Mouse (Mus musculus): ENCODE results near the gene Pycr1.

The Pycr1 gene

GRCm38 (mm10) chr11:120612763-120613162 lies 30.8 kb downstream of the Pycr1 start:
- POLR2A ChIA-PET: interaction anchor here (0.5 to 28.4 kb wide), 31 partner anchors 9 to 241 kb away, joined by 3 to 947 read pairs (median 4); partner anchors contain the start of genes Pycr1 (in 2 of the 4), Sirt7 (in 2 of the 4), Alyref (in 1 of the 4) and Anapc11 (in 1 of the 4)
- CTCF ChIA-PET: interaction anchor here (0.5 to 3.3 kb wide), 38 partner anchors 9 to 237 kb away, joined by 3 to 19 read pairs (median 4); partner anchors contain the start of genes Sirt7 (in 2 of the 4), Cenpx (in 1 of the 4), Lrrc45 (in 1 of the 4) and Mafg (in 1 of the 4)

DNA sequence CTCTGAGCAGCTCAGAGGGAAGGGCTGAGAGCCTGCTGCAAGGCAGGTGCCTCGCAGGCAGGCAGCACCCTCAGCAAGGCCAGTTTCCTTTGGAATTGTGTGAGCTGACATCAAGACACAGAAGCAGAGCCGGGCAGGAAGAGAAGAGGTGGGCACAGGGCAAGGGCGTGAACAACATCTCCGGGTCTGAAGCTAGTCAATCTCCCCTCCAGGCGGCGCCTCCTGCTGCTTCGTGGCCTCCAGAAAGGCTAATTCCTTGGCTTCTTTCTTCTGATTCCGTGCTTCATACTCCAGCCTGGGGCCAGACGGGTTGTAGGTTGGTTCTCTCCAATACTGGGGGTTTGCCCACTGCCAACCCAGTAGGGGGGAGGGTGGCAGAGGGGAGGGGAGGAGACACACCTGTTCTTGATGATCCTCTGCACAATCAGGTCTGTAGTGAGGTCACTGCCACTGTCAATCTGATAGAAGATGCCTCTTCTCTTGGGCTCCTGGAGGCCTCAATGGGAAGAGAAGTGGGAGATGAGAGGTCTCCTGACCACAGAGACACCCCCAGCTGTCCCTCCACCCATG lies 33.0 kb downstream of the Pycr1 start:
- POLR2A ChIA-PET: interaction anchor here in 3 of 4 experiments (0.9 to 28.4 kb wide), 34 partner anchors 7 to 536 kb away, joined by 3 to 947 read pairs (median 10); partner anchors contain the start of genes Mafg (in 3 of the 3), P4hb (in 3 of the 3), Alyref (in 2 of the 3) and Anapc11 (in 2 of the 3)

GRCm38 (mm10) chr11:120609250-120609649 lies 34.3 kb downstream of the Pycr1 start:
- ChIA-PET CTCF (interaction anchor here in 3 of 4 experiments (0.6 to 2.6 kb wide), 26 partner anchors 12 to 255 kb away, joined by 3 to 19 read pairs (median 5); partner anchors contain the start of genes Rac3 (in 2 of the 3), Cenpx (in 1 of the 3), Dcxr (in 1 of the 3) and Lrrc45 (in 1 of the 3)), POLR2A (interaction anchor here (0.5 to 28.4 kb wide), 92 partner anchors 8 to 537 kb away, joined by 3 to 947 read pairs (median 4); partner anchors contain the start of genes Mafg (in 4 of the 4), P4hb (in 4 of the 4), Alyref (in 3 of the 4) and Anapc11 (in 3 of the 4))

More for the DNA sequence above, 33.0 kb downstream of the Pycr1 start:
- CTCF ChIA-PET: interaction anchor here in 3 of 4 experiments (0.5 to 2.6 kb wide), 7 partner anchors 20 to 852 kb away, joined by 4 to 19 read pairs (median 6); partner anchors contain the start of genes Rac3 (in 2 of the 3), Cenpx (in 1 of the 3) and Lrrc45 (in 1 of the 3)

DNA sequence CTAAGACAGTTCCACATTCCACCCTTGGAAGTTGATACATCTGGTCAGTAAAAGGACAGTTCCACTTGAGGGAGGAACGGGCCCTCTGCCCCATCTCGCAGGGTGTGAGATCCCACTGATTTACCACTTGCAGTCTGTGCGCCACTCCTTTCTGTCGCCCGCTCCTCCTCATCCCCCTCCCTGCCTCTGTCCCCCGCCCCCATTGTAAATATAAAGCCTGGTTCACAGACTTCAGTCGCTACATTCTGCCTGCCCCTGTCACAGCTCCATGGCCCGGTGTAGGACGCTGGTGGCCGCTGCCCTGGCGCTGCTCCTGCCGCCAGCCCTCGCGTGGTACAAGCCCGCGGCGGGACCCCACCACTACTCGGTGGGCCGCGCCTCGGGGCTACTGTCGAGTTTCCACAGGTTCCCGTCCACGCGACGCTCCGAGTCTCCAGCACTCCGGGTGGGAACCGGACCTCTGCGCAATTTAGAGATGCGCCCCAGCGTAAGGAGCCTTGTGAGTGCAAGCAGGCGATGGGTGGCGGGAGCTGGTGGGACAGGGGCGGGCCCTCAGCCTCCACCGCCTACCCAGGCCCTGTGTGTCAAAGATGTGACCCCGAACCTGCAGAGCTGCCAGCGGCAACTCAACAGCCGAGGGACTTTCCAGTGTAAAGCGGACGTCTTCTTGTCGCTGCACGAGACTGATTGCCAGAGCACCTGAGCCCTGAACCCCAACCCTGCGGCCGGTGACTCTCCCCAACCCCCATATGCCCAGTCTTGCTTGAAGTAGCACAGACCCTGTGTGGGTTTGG lies 35.1 kb downstream of the Pycr1 start, which contains the start of gene Npb:
Npb (plus strand) TSS at position 237 of the 794 bp plus-strand sequence.
- ChIA-PET POLR2A (interaction anchor here (0.5 to 28.4 kb wide), 69 partner anchors 9 to 383 kb away, joined by 3 to 947 read pairs (median 5); partner anchors contain the start of genes Mafg (in 4 of the 4), P4hb (in 4 of the 4), Alyref (in 3 of the 4) and Anapc11 (in 3 of the 4)), CTCF (interaction anchor here in 3 of 4 experiments (0.7 to 3.1 kb wide), 18 partner anchors 11 to 196 kb away, joined by 3 to 19 read pairs (median 5); partner anchors contain the start of gene Rac3 (in 2 of the 3))

- ChIA-PET CTCF (interaction anchor here in 1 of 4 experiments (1.1 to 3.1 kb wide), 2 partner anchors 27 to 118 kb away, joined by 3 to 7 read pairs; no protein-coding TSS in a partner anchor), POLR2A (interaction anchor here in 2 of 4 experiments (1.0 to 8.3 kb wide), 14 partner anchors 10 to 117 kb away, joined by 3 to 149 read pairs (median 8); partner anchors contain the start of genes Alyref (in 1 of the 2), Anapc11 (in 1 of the 2), P4hb (in 1 of the 2) and Pcyt2 (in 1 of the 2))
Observed at GRCm38 (mm10) chr11:120606764-120607163, 36.8 kb downstream of the Pycr1 start.

- ChIA-PET CTCF (interaction anchor here in 3 of 4 experiments (0.6 to 3.1 kb wide), 4 partner anchors 11 to 117 kb away, joined by 3 to 7 read pairs (median 4); no protein-coding TSS in a partner anchor), POLR2A (interaction anchor here in 3 of 4 experiments (0.6 to 8.3 kb wide), 25 partner anchors 9 to 252 kb away, joined by 3 to 149 read pairs (median 5); partner anchors contain the start of genes P4hb (in 2 of the 3), Alyref (in 1 of the 3), Anapc11 (in 1 of the 3) and Mafg (in 1 of the 3))
Observed at GRCm38 (mm10) chr11:120605667-120606066, 37.9 kb downstream of the Pycr1 start.

- CTCF ChIA-PET: interaction anchor here in 1 of 4 experiments (0.6 kb wide), 1 partner anchor 333 kb away, joined by 7 read pairs; no protein-coding TSS in a partner anchor
- POLR2A ChIA-PET: interaction anchor here in 3 of 4 experiments (0.6 to 1.9 kb wide), 10 partner anchors 9 to 41 kb away, joined by 3 to 5 read pairs (median 3); partner anchors contain the start of genes Arhgdia (in 1 of the 3), P4hb (in 1 of the 3) and Pycr1 (in 1 of the 3)
Observed at GRCm38 (mm10) chr11:120603545-120603944, 40.0 kb downstream of the Pycr1 start.

DNA sequence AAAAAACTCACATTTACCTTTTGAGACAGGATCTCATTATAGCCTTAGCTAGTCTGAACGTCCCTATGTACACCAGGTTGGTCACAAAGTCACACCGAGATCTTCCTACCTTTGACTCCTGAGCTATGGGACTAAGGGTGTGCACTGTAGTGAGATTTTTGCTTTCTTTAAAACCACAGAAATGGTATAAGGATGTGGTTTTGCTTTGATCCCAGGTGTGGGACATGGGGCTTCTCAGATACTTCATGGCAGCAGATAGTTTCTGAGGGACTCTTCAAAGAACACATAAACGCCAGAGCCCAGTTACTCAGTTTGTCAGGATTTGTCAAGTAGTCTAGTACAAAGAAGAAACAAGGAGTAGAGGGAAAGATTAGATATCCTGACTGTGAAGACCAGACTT lies 42.9 kb downstream of the Pycr1 start:
- POLR2A ChIA-PET: interaction anchor here in 2 of 4 experiments (0.7 to 1.5 kb wide), 4 partner anchors 9 to 1601 kb away, joined by 3 to 5 read pairs (median 3); no protein-coding TSS in a partner anchor

GRCm38 (mm10) chr11:120598990-120599549 lies 44.5 kb downstream of the Pycr1 start:
- ChIA-PET CTCF (no interaction called here), POLR2A (interaction anchor here in 3 of 4 experiments (0.6 to 12.3 kb wide), 16 partner anchors 9 to 348 kb away, joined by 3 to 215 read pairs (median 4); partner anchors contain the start of genes Npb (in 2 of the 3), P4hb (in 2 of the 3), Arhgdia (in 1 of the 3) and Mafg (in 1 of the 3))

More for the DNA sequence above, 42.9 kb downstream of the Pycr1 start:
- CTCF ChIA-PET: interaction anchor here in 1 of 4 experiments (0.6 kb wide), 1 partner anchor 16 kb away, joined by 3 read pairs; no protein-coding TSS in a partner anchor

GRCm38 (mm10) chr11:120598283-120598989 lies 45.1 kb downstream of the Pycr1 start, which contains the start of the genes Alyref and Anapc11:
Gene Alyref (minus strand): TSS chr11:120598365.
Gene Anapc11 (plus strand): TSS chr11:120598421.
- CTCF ChIA-PET: interaction anchor here in 1 of 4 experiments (1.5 kb wide), 1 partner anchor 19 kb away, joined by 6 read pairs; no protein-coding TSS in a partner anchor
- POLR2A ChIA-PET: interaction anchor here (0.5 to 12.3 kb wide), 37 partner anchors 8 to 1687 kb away, joined by 3 to 215 read pairs (median 4); partner anchors contain the start of genes P4hb (in 3 of the 4), Mafg (in 2 of the 4), Npb (in 2 of the 4) and Arhgdia (in 1 of the 4)

- ChIA-PET CTCF (interaction anchor here in 2 of 4 experiments (0.9 to 1.5 kb wide), 4 partner anchors 12 to 18 kb away, joined by 3 to 6 read pairs (median 4); no protein-coding TSS in a partner anchor), POLR2A (interaction anchor here (0.5 to 12.3 kb wide), 45 partner anchors 9 to 550 kb away, joined by 3 to 215 read pairs (median 5); partner anchors contain the start of genes P4hb (in 3 of the 4), Mafg (in 2 of the 4), Npb (in 2 of the 4) and Arl16 (in 1 of the 4))
Observed at GRCm38 (mm10) chr11:120597240-120598235, 46.0 kb downstream of the Pycr1 start.

- ChIA-PET POLR2A (interaction anchor here in 2 of 4 experiments (0.9 to 12.3 kb wide), 11 partner anchors 6 to 133 kb away, joined by 3 to 215 read pairs (median 7); partner anchors contain the start of genes P4hb (in 2 of the 2), Alyref (in 1 of the 2), Anapc11 (in 1 of the 2) and Npb (in 1 of the 2)), CTCF (interaction anchor here in 1 of 4 experiments (0.7 to 2.2 kb wide), 2 partner anchors 9 to 12 kb away, joined by 4 to 7 read pairs; no protein-coding TSS in a partner anchor)
Observed at GRCm38 (mm10) chr11:120588531-120588930, 55.0 kb downstream of the Pycr1 start.
